Mouse (Mus musculus): Measurements from ENCODE around the gene Vps39. TPM values are rescaled to one million over a fixed set of nuclear protein-coding genes. Genes with fewer than 3 reads are reported as not detected.

Vps39 gene
- 19.3 and 19.4 TPM in 2 replicates for polyA plus RNA-seq (2015; fragmentation: Nextera tagmentation; extraction: Ambion mirVana)

- peak within 1 kb of the TSS; percentile 72 for H3K27ac ChIP-seq
- peaks cover 13% of the 10 kb centered on the region for H3K4me1 ChIP-seq
- H3K36me3 ChIP-seq: peaks cover 26% of the 10 kb centered on the region
- H3K4me2 ChIP-seq: peak within 1 kb of the TSS; percentile 62
- peak within 1 kb of the TSS; percentile 88 for H3K4me3 ChIP-seq
- H3K27me3 ChIP-seq: no peaks in the 10 kb centered on the region
- WGBS: 11% methylated on average over 44 of the region's 44 CpGs
- H3K9ac ChIP-seq: peak within 1 kb of the TSS; percentile 80
- ATAC-seq (ENCODE audit: borderline replicate concordance, extremely low read depth, low FRiP score, low TSS enrichment): peak; percentile 95
- no peaks in the 10 kb centered on the region for H3K9me3 ChIP-seq
Observed at GRCm38 (mm10) chr2:120352682-120353646, at the start of gene Vps39. Gene Vps39 (minus strand): TSS chr2:120353137.

GRCm38 (mm10) chr2:120397951-120398350 lies 45.0 kb upstream of the Vps39 start:
- H3K36me3 ChIP-seq: peaks cover 35% of the 10 kb centered on the region
- ATAC-seq (ENCODE audit: borderline replicate concordance, extremely low read depth, low FRiP score, low TSS enrichment): no peak
- no peaks in the 10 kb centered on the region for H3K27me3 ChIP-seq
- no peak overlapping the region for H3K9ac ChIP-seq
- H3K27ac ChIP-seq: no peak overlapping the region
- WGBS: 85% methylated on average over 1 of the region's 1 CpGs
- no peaks in the 10 kb centered on the region for H3K9me3 ChIP-seq
- peaks cover 8% of the 10 kb centered on the region for H3K4me1 ChIP-seq
- no peak overlapping the region for H3K4me3 ChIP-seq
- H3K4me2 ChIP-seq: no peak overlapping the region

GRCm38 (mm10) chr2:120392406-120392805 lies 39.5 kb upstream of the Vps39 start:
- Histone ChIP-seq H3K36me3 (peaks cover 62% of the 10 kb centered on the region), H3K4me3 (no peak overlapping the region), H3K4me1 (no peaks in the 10 kb centered on the region), H3K4me2 (no peak overlapping the region), H3K9ac (no peak overlapping the region), H3K9me3 (no peaks in the 10 kb centered on the region), H3K27ac (no peak overlapping the region), H3K27me3 (no peaks in the 10 kb centered on the region)
- no peak for ATAC-seq (ENCODE audit: borderline replicate concordance, extremely low read depth, low FRiP score, low TSS enrichment)

- no peak overlapping the region for H3K27ac ChIP-seq
- ATAC-seq (ENCODE audit: borderline replicate concordance, extremely low read depth, low FRiP score, low TSS enrichment): no peak
- H3K9me3 ChIP-seq: no peaks in the 10 kb centered on the region
- no peaks in the 10 kb centered on the region for H3K27me3 ChIP-seq
- H3K4me1 ChIP-seq: no peaks in the 10 kb centered on the region
- H3K9ac ChIP-seq: no peak overlapping the region
- H3K36me3 ChIP-seq: peaks cover 56% of the 10 kb centered on the region
- 82% methylated on average over 1 of the region's 1 CpGs for WGBS
- no peak overlapping the region for H3K4me2 ChIP-seq
- H3K4me3 ChIP-seq: no peak overlapping the region
Observed at GRCm38 (mm10) chr2:120390934-120391333, 38.0 kb upstream of the Vps39 start.

GRCm38 (mm10) chr2:120389376-120389775 lies 36.4 kb upstream of the Vps39 start:
- 66% methylated on average over 3 of the region's 3 CpGs for WGBS
- Histone ChIP-seq H3K36me3 (peaks cover 55% of the 10 kb centered on the region), H3K9ac (no peak overlapping the region), H3K4me1 (no peaks in the 10 kb centered on the region), H3K4me2 (no peak overlapping the region), H3K9me3 (no peaks in the 10 kb centered on the region), H3K27me3 (no peaks in the 10 kb centered on the region), H3K27ac (no peak overlapping the region), H3K4me3 (no peak overlapping the region)
- no peak for ATAC-seq (ENCODE audit: borderline replicate concordance, extremely low read depth, low FRiP score, low TSS enrichment)

- WGBS: 94% methylated on average over 1 of the region's 1 CpGs
- no peaks in the 10 kb centered on the region for H3K27me3 ChIP-seq
- H3K9ac ChIP-seq: no peak overlapping the region
- ATAC-seq (ENCODE audit: borderline replicate concordance, extremely low read depth, low FRiP score, low TSS enrichment): no peak
- peaks cover 57% of the 10 kb centered on the region for H3K36me3 ChIP-seq
- H3K4me1 ChIP-seq: no peaks in the 10 kb centered on the region
- H3K9me3 ChIP-seq: no peaks in the 10 kb centered on the region
- H3K27ac ChIP-seq: no peak overlapping the region
- no peak overlapping the region for H3K4me2 ChIP-seq
- no peak overlapping the region for H3K4me3 ChIP-seq
Observed at GRCm38 (mm10) chr2:120387291-120387690, 34.4 kb upstream of the Vps39 start.

- Histone ChIP-seq H3K27me3 (no peaks in the 10 kb centered on the region), H3K27ac (no peak overlapping the region), H3K9ac (no peak overlapping the region), H3K4me2 (no peak overlapping the region), H3K9me3 (no peaks in the 10 kb centered on the region), H3K4me1 (no peaks in the 10 kb centered on the region), H3K4me3 (no peak overlapping the region), H3K36me3 (peaks cover 62% of the 10 kb centered on the region)
- no peak for ATAC-seq (ENCODE audit: borderline replicate concordance, extremely low read depth, low FRiP score, low TSS enrichment)
- 93% methylated on average over 1 of the region's 1 CpGs for WGBS
Observed at GRCm38 (mm10) chr2:120386264-120386663, 33.3 kb upstream of the Vps39 start.

GRCm38 (mm10) chr2:120373858-120374257 lies 20.9 kb upstream of the Vps39 start:
- H3K4me3 ChIP-seq: no peak overlapping the region
- no peaks in the 10 kb centered on the region for H3K4me1 ChIP-seq
- H3K27me3 ChIP-seq: no peaks in the 10 kb centered on the region
- no peak for ATAC-seq (ENCODE audit: borderline replicate concordance, extremely low read depth, low FRiP score, low TSS enrichment)
- H3K27ac ChIP-seq: no peak overlapping the region
- no peaks in the 10 kb centered on the region for H3K9me3 ChIP-seq
- H3K4me2 ChIP-seq: no peak overlapping the region
- peaks cover 51% of the 10 kb centered on the region for H3K36me3 ChIP-seq
- H3K9ac ChIP-seq: no peak overlapping the region
- 87% methylated on average over 4 of the region's 4 CpGs for WGBS

GRCm38 (mm10) chr2:120367416-120368207 lies 14.7 kb upstream of the Vps39 start:
- Histone ChIP-seq H3K4me2 (no peak overlapping the region), H3K4me3 (no peak overlapping the region), H3K27me3 (no peaks in the 10 kb centered on the region), H3K27ac (no peak overlapping the region), H3K9ac (no peak overlapping the region), H3K36me3 (peaks cover 58% of the 10 kb centered on the region), H3K4me1 (no peaks in the 10 kb centered on the region), H3K9me3 (no peaks in the 10 kb centered on the region)
- WGBS: 95% methylated on average over 4 of the region's 4 CpGs
- ATAC-seq (ENCODE audit: borderline replicate concordance, extremely low read depth, low FRiP score, low TSS enrichment): no peak

GRCm38 (mm10) chr2:120366501-120366900 lies 13.6 kb upstream of the Vps39 start:
- H3K4me2 ChIP-seq: no peak overlapping the region
- H3K4me1 ChIP-seq: no peaks in the 10 kb centered on the region
- H3K36me3 ChIP-seq: peaks cover 62% of the 10 kb centered on the region
- 82% methylated on average over 3 of the region's 3 CpGs for WGBS
- no peaks in the 10 kb centered on the region for H3K9me3 ChIP-seq
- no peak overlapping the region for H3K9ac ChIP-seq
- H3K4me3 ChIP-seq: no peak overlapping the region
- no peak for ATAC-seq (ENCODE audit: borderline replicate concordance, extremely low read depth, low FRiP score, low TSS enrichment)
- H3K27ac ChIP-seq: no peak overlapping the region
- H3K27me3 ChIP-seq: no peaks in the 10 kb centered on the region

- 57% methylated on average over 1 of the region's 1 CpGs for WGBS
- Histone ChIP-seq H3K9me3 (no peaks in the 10 kb centered on the region), H3K27me3 (no peaks in the 10 kb centered on the region), H3K4me2 (no peak overlapping the region), H3K27ac (no peak overlapping the region), H3K36me3 (peaks cover 56% of the 10 kb centered on the region), H3K4me3 (no peak overlapping the region), H3K9ac (no peak overlapping the region), H3K4me1 (no peaks in the 10 kb centered on the region)
- ATAC-seq (ENCODE audit: borderline replicate concordance, extremely low read depth, low FRiP score, low TSS enrichment): no peak
Observed at GRCm38 (mm10) chr2:120360425-120360824, 7.5 kb upstream of the Vps39 start.

- Histone ChIP-seq H3K27me3 (no peaks in the 10 kb centered on the region), H3K9me3 (no peaks in the 10 kb centered on the region), H3K4me3 (no peak overlapping the region), H3K27ac (no peak overlapping the region), H3K4me1 (peaks cover 13% of the 10 kb centered on the region), H3K36me3 (peaks cover 17% of the 10 kb centered on the region), H3K9ac (no peak overlapping the region), H3K4me2 (0 out of 2 replicates have a peak overlapping the region, but pooled peaks have one; percentile 62)
- WGBS: 65% methylated on average over 5 of the region's 5 CpGs
- no peak for ATAC-seq (ENCODE audit: borderline replicate concordance, extremely low read depth, low FRiP score, low TSS enrichment)
Observed at GRCm38 (mm10) chr2:120351321-120351720, 1.6 kb downstream of the Vps39 start.

Data from lung, embryonic 15.5 days (tissue).